Mouse (Mus musculus): ENCODE results near the gene Phf21a.

GRCm38 (mm10) chr2:92372767-92373436, 280.0 kb downstream of the Phf21a start:
- TF ChIP-seq CTCF (IDR thresholded peaks at IDR 0.05; ENCODE audit: extremely low read depth, insufficient read depth, insufficient read length, insufficient replicate concordance): no peak
- TF ChIP-seq POLR2A (IDR thresholded peaks at IDR 0.05; ENCODE audit: low read depth, low read length): no peak

All from spleen, adult 2 months (tissue).